9 mouse cellular contexts compared by ENCODE assay signal in the genomic region with DNA sequence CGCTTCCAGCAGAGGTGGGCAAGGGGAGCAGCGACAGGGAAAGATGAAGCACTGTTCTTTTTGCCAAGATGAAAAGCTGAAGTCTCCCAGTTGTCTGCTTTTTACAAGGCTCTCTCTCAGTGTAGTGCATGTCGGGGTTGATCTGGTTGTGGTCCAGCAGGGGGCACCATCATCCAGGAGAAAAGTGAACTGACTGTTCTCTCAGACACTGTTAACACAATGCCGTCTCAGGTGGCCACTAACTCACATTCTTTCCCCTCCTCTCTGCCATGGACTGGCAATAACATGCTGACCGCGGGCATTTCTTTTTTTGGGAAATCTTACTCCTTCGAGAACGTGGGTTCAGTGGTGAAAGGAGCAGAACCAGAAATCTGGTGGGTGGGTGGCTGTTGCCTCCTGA. TPM values are rescaled to one million over a fixed set of nuclear protein-coding genes. Genes with fewer than 3 reads are reported as not detected.
A peak's percentile ranks its signal among the peaks of the same experiment; 100 is the strongest.
DNase-seq lines count a peak whose midpoint lies in the region; ATAC-seq and TF ChIP-seq lines count a peak whose summit lies in the region.
"Had no signal": no experiment of that assay in that cellular context is flagged by ENCODE, and none has a peak within 500 bp of the region (broad histone marks: within the 10 kb centered on the region; RNA-seq: fewer than 3 reads in every experiment).

No protein-coding gene starts in this region.

- no peak overlapping the region for H3K9ac ChIP-seq in intestine, embryonic 14.5 days (ENCODE audit: low read length)

- no peak overlapping the region for H3K27ac ChIP-seq in cortical plate, adult 2 months (ENCODE audit: insufficient read depth, low read length)
- no peak overlapping the region for H3K27ac ChIP-seq in intestine, embryonic 14.5 days (ENCODE audit: low read depth)

- DNase-seq in gastrocnemius, postnatal 25 days = peak; percentile 45
- DNase-seq in intestine, embryonic 14.5 days (ENCODE audit: low spot score) = peak; percentile 83
- DNase-seq in left cerebral cortex, postnatal 10 days (ENCODE audit: extremely low spot score in 1 of 2, low spot score in 2 of 2) = peak; percentile 59 to 79
- DNase-seq in right cerebral cortex, postnatal 14 days = peak; percentile 82
- peak; percentile 68 to 79 for DNase-seq in urinary bladder, postnatal 36 days (ENCODE audit: low spot score in 2 of 2)

- H3K4me2 ChIP-seq in intestine, embryonic 14.5 days (ENCODE audit: low read length) = no peak overlapping the region

- peak; percentile 74 for ATAC-seq in activated CD4-positive, CD25-positive, alpha-beta regulatory T cell, adult 4 months
- ATAC-seq in intestine, embryonic 14.5 days (replicated peaks; ENCODE audit: low FRiP score, low TSS enrichment, low read depth) = peak; percentile 66; the same call in 1 of the 2 replicates
- peak; percentile 49 for ATAC-seq in megakaryocyte-erythroid progenitor cell, adult 5-6 weeks (replicated peaks; ENCODE audit: low FRiP score, low TSS enrichment, poor library complexity, severe bottlenecking)

- peaks cover 92% of the 10 kb centered on the region for H3K36me3 ChIP-seq in intestine, embryonic 14.5 days (ENCODE audit: control insufficient read depth, insufficient read depth, low read length)

- no peak for TF ChIP-seq POLR2A in cortical plate, adult 2 months (IDR thresholded peaks at IDR 0.05; ENCODE audit: extremely low read depth, insufficient read depth, low read length)

- H3K4me1 ChIP-seq in cortical plate, adult 2 months (ENCODE audit: control insufficient read depth, insufficient read depth, low read length) = peaks cover 2% of the 10 kb centered on the region; the same call in 1 of the 2 replicates
- H3K4me1 ChIP-seq in intestine, embryonic 14.5 days (replicated peaks; ENCODE audit: control insufficient read depth, insufficient read depth, low read length) = no peaks in the 10 kb centered on the region

- no peaks in the 10 kb centered on the region for H3K9me3 ChIP-seq in intestine, embryonic 14.5 days (ENCODE audit: control insufficient read depth, low read length)

- no peak overlapping the region for H3K4me3 ChIP-seq in cortical plate, adult 2 months (ENCODE audit: insufficient read depth, low read length)
- H3K4me3 ChIP-seq in intestine, embryonic 14.5 days (ENCODE audit: low read depth, low read length) = no peak overlapping the region
- H3K4me3 ChIP-seq: myocyte had no signal

- TF ChIP-seq CTCF in cortical plate, adult 2 months (IDR thresholded peaks at IDR 0.05; ENCODE audit: extremely low read depth, insufficient read depth, low read length) = peak; percentile 89

- 34% methylated on average over 8 of the region's 8 CpGs for WGBS in intestine, embryonic 14.5 days

- no peaks in the 10 kb centered on the region for H3K27me3 ChIP-seq in intestine, embryonic 14.5 days (replicated peaks; ENCODE audit: control insufficient read depth, insufficient read depth, low read length)

- intact Hi-C loops in left cerebral cortex, postnatal 10 days (cut with DNase I) = loop anchor here (2.0 kb wide), 1 partner anchor 107 kb away; no protein-coding TSS in a partner anchor

RNA-seq across cellular contexts. Expression of a gene that starts 11.3 kb away (rescaled TPM):
- 100 to 1,000 TPM; 194 to 225 TPM for polyA plus RNA-seq in activated CD4-positive, CD25-positive, alpha-beta regulatory T cell, adult 4 months (2017; shearing (Covaris generic))
- polyA plus RNA-seq in cortical plate, adult 2 months (2012; rRNA removed) = 172 and 180 TPM in 2 replicates
- total RNA-seq in gastrocnemius, postnatal 25 days (2021) = 100 to 1,000 TPM; 113 to 118 TPM
- polyA plus RNA-seq in intestine, embryonic 14.5 days (2014; fragmentation: Nextera tagmentation; extraction: Ambion mirVana) = 378 and 409 TPM in 2 replicates
- 100 to 1,000 TPM; 158 to 195 TPM for total RNA-seq in left cerebral cortex, postnatal 10 days (2021)
- total RNA-seq in megakaryocyte-erythroid progenitor cell, adult 5-6 weeks (2014; fragmentation: Nextera tagmentation) = 555 and 732 TPM in 2 replicates
- total RNA-seq in megakaryocyte-erythroid progenitor cell, adult 5-6 weeks (2017) = 235 and 332 TPM in 2 replicates

RNA-seq across cellular contexts. Expression of a gene that starts 13.9 kb away (rescaled TPM):
- polyA plus RNA-seq in activated CD4-positive, CD25-positive, alpha-beta regulatory T cell, adult 4 months (2017; shearing (Covaris generic)) = 1 to 10 TPM; 8.0 to 8.1 TPM
- polyA plus RNA-seq in cortical plate, adult 2 months (2012; rRNA removed) = 17.7 and 22.5 TPM in 2 replicates
- total RNA-seq in gastrocnemius, postnatal 25 days (2021) = 10 to 100 TPM; 12.3 to 16.4 TPM
- polyA plus RNA-seq in intestine, embryonic 14.5 days (2014; fragmentation: Nextera tagmentation; extraction: Ambion mirVana) = 12.8 and 17.7 TPM in 2 replicates
- total RNA-seq in left cerebral cortex, postnatal 10 days (2021) = 10 to 100 TPM; 19.8 to 21.1 TPM
- total RNA-seq in megakaryocyte-erythroid progenitor cell, adult 5-6 weeks (2014; fragmentation: Nextera tagmentation) = 8.6 and 11.3 TPM in 2 replicates
- total RNA-seq in megakaryocyte-erythroid progenitor cell, adult 5-6 weeks (2017) = 3.7 and 11.2 TPM in 2 replicates

RNA-seq across cellular contexts. Expression of a gene that starts 37.5 kb away (rescaled TPM):
- polyA plus RNA-seq in activated CD4-positive, CD25-positive, alpha-beta regulatory T cell, adult 4 months (2017; shearing (Covaris generic)) = 100 to 1,000 TPM; 382 to 404 TPM
- 30.6 and 31.7 TPM in 2 replicates for polyA plus RNA-seq in cortical plate, adult 2 months (2012; rRNA removed)
- 10 to 100 TPM; 44.2 to 49.7 TPM for total RNA-seq in gastrocnemius, postnatal 25 days (2021)
- polyA plus RNA-seq in intestine, embryonic 14.5 days (2014; fragmentation: Nextera tagmentation; extraction: Ambion mirVana) = 177 and 183 TPM in 2 replicates
- 1 to 10 TPM; 8.1 to 9.4 TPM for total RNA-seq in left cerebral cortex, postnatal 10 days (2021)
- total RNA-seq in megakaryocyte-erythroid progenitor cell, adult 5-6 weeks (2014; fragmentation: Nextera tagmentation) = 225 and 320 TPM in 2 replicates
- total RNA-seq in megakaryocyte-erythroid progenitor cell, adult 5-6 weeks (2017) = 240 and 305 TPM in 2 replicates

RNA-seq across cellular contexts. Expression of a gene that starts 47.8 kb away (rescaled TPM):
- 10 to 100 TPM; 62.3 to 81.8 TPM for polyA plus RNA-seq in activated CD4-positive, CD25-positive, alpha-beta regulatory T cell, adult 4 months (2017; shearing (Covaris generic))
- 10.7 and 11.0 TPM in 2 replicates for polyA plus RNA-seq in cortical plate, adult 2 months (2012; rRNA removed)
- 10 to 100 TPM; 97.2 to 99.9 TPM for total RNA-seq in gastrocnemius, postnatal 25 days (2021)
- 19.6 and 21.4 TPM in 2 replicates for polyA plus RNA-seq in intestine, embryonic 14.5 days (2014; fragmentation: Nextera tagmentation; extraction: Ambion mirVana)
- total RNA-seq in left cerebral cortex, postnatal 10 days (2021) = 1 to 10 TPM; 3.4 to 4.5 TPM
- 420 and 424 TPM in 2 replicates for total RNA-seq in megakaryocyte-erythroid progenitor cell, adult 5-6 weeks (2014; fragmentation: Nextera tagmentation)
- 125 and 132 TPM in 2 replicates for total RNA-seq in megakaryocyte-erythroid progenitor cell, adult 5-6 weeks (2017)

Comparison
In these comparisons a context has a peak if more than half of its experiments do, and no peak if none do; other contexts are left out.
1. RNA of a gene that starts 37.5 kb away (total RNA-seq): 225 to 320 TPM in megakaryocyte-erythroid progenitor cell, adult 5-6 weeks; 44.2 to 49.7 TPM in gastrocnemius, postnatal 25 days and 8.1 to 9.4 TPM in left cerebral cortex, postnatal 10 days; every median in the first group is over 4 times any median in the second.
2. Peak in every context shown above with its lines, with median percentiles within 50 percentile points of each other: ATAC-seq and DNase-seq.